Mouse (Mus musculus): ENCODE data around the gene Kmt5c.

DNA sequence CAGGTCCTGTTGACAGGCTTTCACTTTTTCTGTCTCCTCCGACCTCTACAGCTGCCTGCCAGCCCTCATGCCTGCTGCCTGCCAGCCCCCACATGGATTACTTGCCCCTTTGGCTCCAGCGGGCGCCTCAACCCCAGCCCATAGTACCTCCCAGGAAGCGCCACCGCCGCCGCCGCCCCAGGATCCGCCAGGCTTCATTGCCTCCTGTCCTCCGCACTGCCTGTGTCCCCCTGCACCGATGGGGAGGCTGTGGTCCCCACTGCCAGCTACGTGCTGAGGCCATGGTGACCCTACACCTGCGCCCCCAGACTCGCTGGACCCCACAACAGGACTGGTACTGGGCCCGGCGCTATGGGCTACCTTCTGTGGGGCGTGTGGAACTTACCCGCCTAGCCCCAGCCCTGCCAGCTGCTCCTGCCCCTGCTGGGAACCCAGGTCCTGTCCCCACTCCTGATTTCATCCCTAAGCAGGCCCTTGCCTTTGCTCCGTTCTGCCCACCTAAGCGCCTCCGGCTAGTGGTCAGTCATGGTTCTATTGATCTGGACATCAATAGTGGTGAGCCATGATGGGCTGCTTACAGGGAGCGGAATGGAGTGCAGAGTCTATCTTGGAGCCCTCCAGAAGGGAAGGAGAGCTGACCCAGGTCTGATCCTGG, 6.5 kb downstream of the Kmt5c start:
- no peak for TF ChIP-seq POLR2A (IDR thresholded peaks at IDR 0.05; ENCODE audit: borderline replicate concordance, extremely low read depth, insufficient read depth, insufficient read length, poor library complexity, severe bottlenecking)
- no peak for TF ChIP-seq CTCF (IDR thresholded peaks at IDR 0.05; ENCODE audit: borderline replicate concordance, extremely low read depth, insufficient read depth, insufficient read length)
